Mouse (Mus musculus) thymus, adult 2 months (tissue): Measurements from ENCODE around the gene Sdc4. TPM values are rescaled to one million over a fixed set of nuclear protein-coding genes. Genes with fewer than 3 reads are reported as not detected.

Experiments used
- DNase-seq: peaks from one replicate; pipeline ENCODE4 v3.0.0; 2021
- H3K27ac ChIP-seq: fragments of 200-500 bp; 2 replicates; pipeline ENCODE4 v1.5.1; 2012; ENCODE audit warnings: low read length, control low read depth; ENCODE audit not compliant: control insufficient read depth, insufficient read depth
- H3K27me3 ChIP-seq: fragments of 200-500 bp; 2 replicates; pipeline ENCODE4 v1.6.1; 2012; ENCODE audit warnings: mild to moderate bottlenecking, low read length, moderate library complexity, mixed read lengths; ENCODE audit not compliant: control insufficient read depth, insufficient read depth
- H3K36me3 ChIP-seq: fragments of 200-500 bp; 2 replicates; pipeline ENCODE4 v1.6.1; 2012; ENCODE audit warnings: mild to moderate bottlenecking, low read length, moderate library complexity; ENCODE audit not compliant: control insufficient read depth, insufficient read depth
- H3K4me1 ChIP-seq: fragments of 200-500 bp; replicated peaks from 2 replicates; pipeline ENCODE4 v1.6.1; 2012; ENCODE audit warnings: low read length; ENCODE audit not compliant: control insufficient read depth, insufficient read depth
- H3K4me3 ChIP-seq: fragments of 200-500 bp; 2 replicates; pipeline ENCODE4 v1.5.1; 2012; ENCODE audit warnings: mild to moderate bottlenecking, low read length, control low read depth, moderate library complexity; ENCODE audit not compliant: control insufficient read depth, insufficient read depth
- CTCF ChIP-seq: fragments of 200-500 bp; IDR thresholded peaks from 2 replicates; pipeline ENCODE4 v1.5.1; 2012; ENCODE audit warnings: mild to moderate bottlenecking, control low read depth, low read length, moderate library complexity, borderline replicate concordance; ENCODE audit not compliant: control insufficient read depth, poor library complexity, insufficient read depth; ENCODE audit errors: extremely low read depth
- POLR2A ChIP-seq: fragments of 200-500 bp; IDR thresholded peaks from 2 replicates; pipeline ENCODE4 v1.6.1; 2012; ENCODE audit warnings: mild to moderate bottlenecking, low read length, control low read depth, moderate library complexity; ENCODE audit not compliant: control insufficient read depth, poor library complexity, insufficient read depth; ENCODE audit errors: extremely low read depth
- WGBS: fragments of 180-500 bp; shearing (Covaris S2); methylation state at CpG from one replicate; pipeline ENCODE4 v1.1.7; 2018; 5-methylcytosine and 5-hydroxymethylcytosine counted together
- polyA plus RNA-seq: library from polyadenylated mRNA; depleted of rRNA; stranded (reverse); fragments of >200 nt; gene quantifications from 2 replicates; pipeline ENCODE4 v1.2.3, GENCODE M21; 2012

Gene Sdc4
- polyA plus RNA-seq, 1 experiment, result 18.6 TPM

DNA sequence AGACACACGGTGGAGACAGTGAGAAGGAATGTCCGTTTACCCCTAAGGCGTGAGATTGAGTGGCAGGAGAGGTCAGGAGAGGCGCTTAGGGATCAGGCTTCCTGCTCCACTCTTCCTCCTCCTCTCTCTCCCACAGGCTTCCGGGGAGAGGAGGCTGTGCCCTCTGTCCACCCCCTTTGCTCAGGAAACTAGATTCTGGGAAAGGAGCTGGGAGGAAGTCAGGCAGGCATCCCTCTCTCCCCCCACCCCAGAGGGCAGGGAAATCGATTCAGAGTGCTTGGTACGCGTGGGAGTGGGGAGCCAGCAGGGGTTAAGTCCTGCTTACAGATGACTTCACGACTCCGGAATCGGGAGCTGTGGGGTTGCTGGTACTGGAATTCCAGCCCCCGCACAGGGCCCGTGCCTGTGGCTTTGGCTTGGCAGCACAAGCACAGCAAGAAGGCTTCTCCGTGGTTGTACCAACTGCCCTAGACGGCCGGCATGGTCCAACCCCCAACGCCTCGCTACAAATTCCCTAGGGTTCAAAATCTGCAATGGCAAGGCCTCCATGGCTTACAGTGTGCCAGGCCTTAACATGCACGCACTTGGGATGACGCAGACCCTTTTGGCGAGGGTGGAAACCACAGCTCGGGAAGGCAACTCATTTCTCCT is 11.0 kb downstream of the Sdc4 start:
- H3K4me3 ChIP-seq, result no peak overlapping the region
- H3K36me3 ChIP-seq, result no peaks in the 10 kb centered on the region
- WGBS, result 79% methylated on average over 22 of the region's 22 CpGs
- DNase-seq, result no peak
- H3K4me1 ChIP-seq, result peaks cover 7% of the 10 kb centered on the region; the same call in 1 of the 2 replicates
- H3K27me3 ChIP-seq, result no peaks in the 10 kb centered on the region
- TF ChIP-seq CTCF, result no peak
- no peak for TF ChIP-seq POLR2A
- H3K27ac ChIP-seq, result no peak overlapping the region

DNA sequence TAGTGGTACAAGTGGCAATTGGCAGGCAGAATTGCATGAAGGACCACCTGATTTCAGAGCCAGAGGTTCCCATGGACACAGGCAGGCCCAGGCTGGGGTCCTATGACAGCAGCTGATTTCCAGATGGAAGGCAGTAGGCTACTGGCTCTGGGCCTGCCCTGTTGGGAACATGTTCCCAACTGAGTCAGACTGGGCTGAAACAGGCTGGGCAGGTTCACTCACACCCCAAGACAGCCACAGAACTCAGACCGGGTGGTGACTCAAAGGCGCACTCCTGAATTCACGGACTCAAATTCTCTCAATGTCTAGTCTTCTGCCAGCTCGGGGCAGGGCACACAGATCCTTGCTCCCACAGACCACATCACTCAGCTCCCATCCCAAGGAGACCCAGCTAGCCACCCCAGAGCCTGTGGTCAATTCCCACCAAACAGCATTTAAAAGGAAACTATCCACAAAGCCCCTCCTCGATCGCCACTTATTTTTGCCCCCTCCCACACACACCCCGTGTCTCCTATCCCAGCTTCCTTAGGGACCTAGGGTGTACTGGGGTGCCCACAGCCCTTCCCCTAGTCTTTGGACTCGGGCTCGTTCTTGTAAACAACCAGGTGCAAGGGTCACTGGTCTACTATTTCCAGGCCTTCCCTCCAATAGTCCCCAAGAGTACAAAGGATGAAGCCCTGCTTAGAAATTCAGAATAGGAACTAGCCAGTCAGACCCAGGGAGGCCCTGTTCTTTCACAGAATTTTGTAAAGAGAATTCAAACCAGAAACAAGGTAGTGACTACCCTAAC is 11.8 kb downstream of the Sdc4 start:
- Histone ChIP-seq H3K27ac (no peak overlapping the region), H3K36me3 (no peaks in the 10 kb centered on the region), H3K4me1 (peaks cover 7% of the 10 kb centered on the region; the same call in 1 of the 2 replicates), H3K27me3 (no peaks in the 10 kb centered on the region), H3K4me3 (no peak overlapping the region)
- no peak for DNase-seq
- 91% methylated on average over 9 of the region's 9 CpGs for whole genome bisulfite sequencing
- no peak for TF ChIP-seq CTCF
- no peak for TF ChIP-seq POLR2A

DNA sequence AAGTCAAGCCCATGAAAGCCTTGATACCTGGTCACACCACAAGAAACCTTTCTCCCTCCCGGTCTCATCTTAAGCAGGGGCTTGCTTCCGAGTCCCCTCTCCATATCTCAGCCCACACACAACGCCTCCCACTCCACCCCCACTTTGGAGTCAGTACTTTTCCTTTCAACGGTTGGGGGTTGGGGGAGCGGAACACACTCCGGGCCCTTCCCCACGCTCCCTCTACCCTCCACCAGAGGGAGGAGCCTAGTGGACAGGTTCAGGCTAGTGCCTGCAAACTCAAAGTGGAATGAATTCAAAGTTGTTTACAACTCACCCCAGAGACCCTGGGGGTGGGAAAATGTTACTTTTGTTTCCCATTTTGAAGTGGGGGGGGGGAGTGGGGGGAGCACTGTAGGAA is 13.0 kb downstream of the Sdc4 start:
- no peak for DNase-seq
- H3K36me3 ChIP-seq, result no peaks in the 10 kb centered on the region
- WGBS, result 54% methylated on average over 7 of the region's 7 CpGs
- peaks cover 4% of the 10 kb centered on the region; the same call in 1 of the 2 replicates for H3K4me1 ChIP-seq
- H3K27ac ChIP-seq, result no peak overlapping the region
- no peaks in the 10 kb centered on the region for H3K27me3 ChIP-seq
- TF ChIP-seq POLR2A, result no peak
- no peak for TF ChIP-seq CTCF
- H3K4me3 ChIP-seq, result no peak overlapping the region

DNA sequence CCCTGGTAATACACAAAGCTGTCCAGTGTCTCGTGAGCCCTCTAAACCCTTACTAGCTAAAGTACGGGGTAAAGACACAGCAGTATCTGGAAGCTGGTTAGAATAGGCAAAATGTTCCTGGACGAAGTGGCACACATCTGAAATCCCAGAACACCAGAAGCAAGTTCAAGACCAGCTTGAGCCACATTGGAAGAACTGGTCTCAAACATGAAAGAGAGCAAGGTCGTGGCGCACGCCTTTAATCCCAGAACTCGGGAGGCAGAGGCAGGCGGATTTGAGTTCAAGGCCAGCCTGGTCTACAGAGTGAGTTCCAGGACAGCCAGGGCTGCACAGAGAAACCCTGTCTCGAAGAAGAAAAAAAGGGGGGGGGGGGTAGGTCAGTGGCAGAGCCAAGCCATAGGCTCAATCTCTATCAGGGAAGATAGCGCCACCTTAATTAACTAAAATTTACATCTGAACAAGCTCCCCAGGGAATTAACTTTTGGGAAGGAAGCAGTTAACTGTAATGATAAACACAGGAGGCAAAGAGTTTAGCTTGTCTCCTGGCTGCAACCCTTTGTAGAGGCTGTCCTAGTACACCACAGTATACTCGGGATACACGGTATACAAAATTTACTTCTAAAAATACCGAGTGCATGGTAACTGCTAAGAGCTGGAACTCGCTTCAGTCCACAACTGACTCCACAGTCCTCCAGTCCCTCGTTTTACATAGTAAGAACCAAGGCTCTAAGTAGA is 13.6 kb downstream of the Sdc4 start:
- TF ChIP-seq POLR2A (no peak), CTCF (no peak)
- H3K4me3 ChIP-seq, result no peak overlapping the region
- WGBS, result 87% methylated on average over 15 of the region's 15 CpGs

DNA sequence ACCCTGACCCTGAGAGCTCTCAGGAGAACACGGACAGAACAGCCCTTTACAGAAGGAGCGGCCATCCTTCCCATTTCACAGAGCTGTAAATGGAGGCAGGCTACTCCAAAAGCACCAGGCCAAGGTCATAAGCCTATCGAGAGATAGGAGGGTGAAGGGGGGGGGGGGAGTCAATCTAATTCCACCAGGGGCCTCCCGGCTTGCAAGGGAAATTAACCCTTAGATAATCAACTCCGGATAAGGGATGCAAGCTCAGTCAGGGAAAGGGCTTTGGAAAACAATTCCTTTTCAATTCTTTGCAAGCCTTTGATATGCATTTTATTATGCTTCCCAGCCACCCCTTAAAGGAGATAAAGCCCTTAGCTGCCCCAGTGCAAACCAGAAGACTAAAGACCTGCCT is 15.2 kb downstream of the Sdc4 start:
- H3K36me3 ChIP-seq, result no peaks in the 10 kb centered on the region
- H3K4me3 ChIP-seq, result no peak overlapping the region
- TF ChIP-seq POLR2A (no peak), CTCF (no peak)
- H3K27ac ChIP-seq, result no peak overlapping the region
- peaks cover 12% of the 10 kb centered on the region for H3K4me1 ChIP-seq
- no peaks in the 10 kb centered on the region for H3K27me3 ChIP-seq
- no peak for DNase-seq
- 91% methylated on average over 5 of the region's 5 CpGs for WGBS

More for the DNA sequence above, 13.6 kb downstream of the Sdc4 start:
- DNase-seq, result no peak
- Histone ChIP-seq H3K36me3 (no peaks in the 10 kb centered on the region), H3K4me1 (0 out of 2 replicates have a peak, but pooled peaks cover 2% of the 10 kb centered on the region), H3K27me3 (no peaks in the 10 kb centered on the region), H3K27ac (no peak overlapping the region)

DNA sequence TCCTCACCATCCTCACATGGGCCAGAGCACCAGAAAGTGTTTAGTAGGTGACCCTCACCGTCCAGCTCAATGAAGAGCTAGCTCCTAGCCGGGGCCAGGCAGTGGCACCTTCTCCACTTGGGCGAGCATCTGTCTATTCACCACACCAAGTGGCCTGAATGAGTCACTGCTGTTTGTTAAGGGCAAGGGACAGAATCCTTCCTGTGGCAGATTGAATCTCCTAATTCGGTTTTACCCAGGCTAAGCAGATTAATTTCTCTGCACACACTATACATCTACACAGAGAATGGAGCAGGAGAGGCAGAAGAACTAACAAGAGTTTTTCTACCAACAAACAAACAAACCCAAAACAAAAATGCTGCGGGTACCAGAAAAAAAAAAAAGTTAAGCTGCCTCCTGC is 16.7 kb downstream of the Sdc4 start:
- H3K27ac ChIP-seq, result no peak overlapping the region
- TF ChIP-seq CTCF (no peak), POLR2A (no peak)
- DNase-seq, result no peak
- H3K4me3 ChIP-seq, result no peak overlapping the region
- H3K36me3 ChIP-seq, result no peaks in the 10 kb centered on the region
- 90% methylated on average over 5 of the region's 5 CpGs for WGBS
- peaks cover 25% of the 10 kb centered on the region for H3K4me1 ChIP-seq
- H3K27me3 ChIP-seq, result no peaks in the 10 kb centered on the region
